Mouse (Mus musculus) liver, postnatal 0 days (tissue): Measurements from ENCODE around the gene Map4k1. TPM values are rescaled to one million over a fixed set of nuclear protein-coding genes. Genes with fewer than 3 reads are reported as not detected.
"Not testable (repeated sequence)": the region's sequence is repeated elsewhere in the genome, so short reads cannot be mapped to it uniquely, and the experiment has no call there.

Experiments
- ATAC-seq: fragments of 200-750 bp; cut with Nextera tagmentation; 2 replicates; pipeline ENCODE4 v1.8.0; 2017; ENCODE audit warnings: mild to moderate bottlenecking, moderate library complexity
- DNase-seq: peaks from one replicate; pipeline ENCODE4 v3.0.0-alpha.2; 2016
- H3K27ac ChIP-seq: fragments of 300-500 bp; sonication (generic); 2 replicates; pipeline ENCODE4 v1.5.1; 2014; ENCODE audit warnings: antibody characterized with exemption, moderate library complexity, mild to moderate bottlenecking, low read depth
- H3K27me3 ChIP-seq: fragments of 300-500 bp; sonication (generic); 2 replicates; pipeline ENCODE4 v1.6.1; 2014; ENCODE audit warnings: low read length, control low read depth, mixed read lengths; ENCODE audit not compliant: insufficient read depth
- H3K36me3 ChIP-seq: fragments of 300-500 bp; sonication (generic); replicated peaks from 2 replicates; pipeline ENCODE4 v1.6.1; 2014; ENCODE audit warnings: mild to moderate bottlenecking, control low read depth, low read length, moderate library complexity, mixed read lengths; ENCODE audit not compliant: insufficient read depth
- H3K4me1 ChIP-seq: fragments of 300-500 bp; sonication (generic); 2 replicates; pipeline ENCODE4 v1.6.1; 2014; ENCODE audit warnings: antibody characterized with exemption, mild to moderate bottlenecking, control low read depth; ENCODE audit not compliant: insufficient read depth
- H3K4me2 ChIP-seq: fragments of 300-500 bp; sonication (generic); 2 replicates; pipeline ENCODE4 v1.6.1; 2014; ENCODE audit warnings: low read depth, mild to moderate bottlenecking, low read length, moderate library complexity, mixed read lengths
- H3K4me3 ChIP-seq: fragments of 300-500 bp; sonication (generic); 2 replicates; pipeline ENCODE4 v1.5.1; 2014; ENCODE audit warnings: low read depth, low read length
- H3K9ac ChIP-seq: fragments of 300-500 bp; sonication (generic); replicated peaks from 2 replicates; pipeline ENCODE4 v1.6.1; 2014; ENCODE audit warnings: mild to moderate bottlenecking, moderate library complexity
- H3K9me3 ChIP-seq: fragments of 300-500 bp; sonication (generic); 2 replicates; pipeline ENCODE4 v1.6.1; 2016; ENCODE audit warnings: mild to moderate bottlenecking, control low read depth, low read length, mixed read lengths
- CTCF ChIP-seq: sonication (generic); IDR thresholded peaks from 2 replicates; pipeline ENCODE4 v1.5.1; 2016; ENCODE audit warnings: antibody characterized with exemption, low read depth
- EP300 ChIP-seq: IDR thresholded peaks from 2 replicates; pipeline ENCODE4 v1.6.1; 2016; ENCODE audit warnings: antibody characterized with exemption, low read depth, mild to moderate bottlenecking
- WGBS: fragments of 180-500 bp; shearing (Covaris S2); extraction: QIAGEN DNeasy Blood & Tissue Kit; methylation state at CpG from one replicate; pipeline ENCODE4 v1.1.7; 2014; ENCODE audit not compliant: insufficient replicate concordance; 5-methylcytosine and 5-hydroxymethylcytosine counted together
- polyA plus RNA-seq: library from polyadenylated mRNA; unstranded; fragments of >200 nt; fragmentation: Nextera tagmentation; extraction: Ambion mirVana; gene quantifications from 2 replicates; pipeline ENCODE4 v1.2.1, GENCODE M21; 2015

Map4k1 gene
- polyA plus RNA-seq, 1 experiment from 2014 or later = 16.5 TPM

DNA sequence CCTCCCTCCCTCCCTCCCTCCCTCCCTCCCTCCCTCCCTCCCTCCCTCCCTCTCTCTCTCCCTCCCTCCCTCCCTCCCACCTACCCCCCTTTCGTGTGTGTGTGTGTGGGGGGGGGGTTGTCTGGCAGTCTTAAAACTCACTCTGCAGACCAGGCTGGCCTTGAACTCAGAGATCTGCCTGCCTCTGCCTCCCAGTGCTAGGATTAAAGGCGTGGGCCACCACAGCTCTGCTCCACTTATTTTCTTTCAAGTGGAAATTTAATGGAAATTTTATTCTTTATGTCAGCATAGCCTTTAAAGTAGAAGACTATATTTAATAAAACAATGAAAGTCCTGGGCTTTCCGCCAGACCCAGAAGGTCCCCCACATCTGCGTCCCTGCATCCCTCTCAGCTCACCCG is 15.7 kb upstream of the Map4k1 start:
- Histone ChIP-seq H3K4me2 (no peak overlapping the region), H3K4me3 (no peak overlapping the region), H3K4me1 (peaks cover 9% of the 10 kb centered on the region), H3K27me3 (no peaks in the 10 kb centered on the region), H3K9ac (no peak overlapping the region), H3K36me3 (0 out of 2 replicates have a peak, but pooled peaks cover 2% of the 10 kb centered on the region), H3K27ac (no peak overlapping the region), H3K9me3 (no peaks in the 10 kb centered on the region)
- no peak for DNase-seq
- no peak for ATAC-seq
- no peak for TF ChIP-seq EP300
- TF ChIP-seq CTCF = no peak
- 78% methylated on average over 4 of the region's 5 CpGs for WGBS

DNA sequence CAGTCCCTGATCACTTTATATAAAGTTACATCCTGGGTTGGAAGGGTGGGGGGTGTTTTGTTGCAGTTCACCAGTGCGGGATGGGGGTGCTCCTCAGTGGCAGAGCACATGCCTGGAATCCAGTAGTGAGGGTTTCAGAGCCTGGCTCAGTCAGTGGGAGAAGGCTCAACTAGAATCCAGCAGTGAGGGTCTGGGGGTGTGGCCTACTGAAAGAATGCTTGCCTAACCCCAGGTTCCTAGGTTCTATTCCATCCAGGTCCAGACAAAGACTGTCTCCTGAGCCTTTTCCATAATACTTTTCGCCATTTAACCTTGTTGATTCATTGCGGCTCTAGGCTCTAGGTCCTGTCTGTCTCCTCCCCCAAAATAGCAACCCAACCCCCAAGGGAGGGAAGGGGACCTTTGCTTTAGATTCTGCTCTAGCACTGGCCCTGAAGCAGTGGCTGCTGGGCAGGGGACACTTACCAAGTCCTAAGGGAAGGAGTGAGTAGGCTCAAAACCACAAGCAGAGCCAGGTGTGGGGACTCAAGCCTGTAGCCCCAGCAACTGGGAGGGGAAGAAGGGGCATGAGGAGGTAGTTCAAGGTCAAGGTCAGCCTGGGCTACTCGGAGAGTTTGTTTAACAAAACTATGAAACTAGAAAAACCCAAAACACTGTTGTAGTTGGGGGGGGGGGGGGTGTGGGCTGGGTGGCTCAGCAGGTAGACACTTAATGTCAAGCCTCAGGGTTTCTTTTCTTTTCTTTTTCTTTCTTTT is 14.9 kb upstream of the Map4k1 start:
- H3K27ac ChIP-seq = no peak overlapping the region
- no peak for ATAC-seq

DNA sequence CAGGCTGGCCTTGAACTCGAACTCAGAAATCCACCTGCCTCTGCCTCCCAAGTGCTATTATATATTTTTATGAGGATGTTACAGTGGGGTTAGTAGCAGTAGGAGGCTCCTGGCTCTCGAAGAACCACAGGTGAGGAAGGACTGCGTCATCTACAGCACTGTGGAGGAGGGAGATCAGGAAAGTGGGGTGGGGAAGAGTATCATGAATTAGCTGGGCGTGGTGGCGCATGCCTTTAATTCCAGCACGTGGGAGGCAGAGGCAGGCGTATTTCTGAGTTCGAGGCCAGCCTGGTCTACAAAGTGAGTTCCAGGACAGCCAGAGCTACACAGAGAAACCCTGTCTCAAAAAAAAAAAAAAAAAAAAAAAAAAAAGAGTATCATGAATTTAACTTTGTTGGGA is 13.7 kb upstream of the Map4k1 start:
- H3K4me2 ChIP-seq, H3K9ac ChIP-seq, H3K4me3 ChIP-seq, ATAC-seq, DNase-seq, H3K27me3 ChIP-seq, H3K4me1 ChIP-seq, H3K27ac ChIP-seq, H3K9me3 ChIP-seq: not testable (repeated sequence)
- H3K36me3 ChIP-seq = peaks cover 16% of the 10 kb centered on the region
- 89% methylated on average over 8 of the region's 8 CpGs for WGBS

More for the DNA sequence above, 14.9 kb upstream of the Map4k1 start:
- Histone ChIP-seq H3K27me3 (no peaks in the 10 kb centered on the region), H3K9me3 (no peaks in the 10 kb centered on the region), H3K4me2 (no peak overlapping the region), H3K36me3 (peaks cover 10% of the 10 kb centered on the region; the same call in 1 of the 2 replicates), H3K4me3 (no peak overlapping the region), H3K4me1 (peaks cover 8% of the 10 kb centered on the region), H3K9ac (no peak overlapping the region)
- WGBS = 77% methylated on average over 4 of the region's 4 CpGs
- no peak for TF ChIP-seq CTCF
- TF ChIP-seq EP300 = no peak
- no peak for DNase-seq

DNA sequence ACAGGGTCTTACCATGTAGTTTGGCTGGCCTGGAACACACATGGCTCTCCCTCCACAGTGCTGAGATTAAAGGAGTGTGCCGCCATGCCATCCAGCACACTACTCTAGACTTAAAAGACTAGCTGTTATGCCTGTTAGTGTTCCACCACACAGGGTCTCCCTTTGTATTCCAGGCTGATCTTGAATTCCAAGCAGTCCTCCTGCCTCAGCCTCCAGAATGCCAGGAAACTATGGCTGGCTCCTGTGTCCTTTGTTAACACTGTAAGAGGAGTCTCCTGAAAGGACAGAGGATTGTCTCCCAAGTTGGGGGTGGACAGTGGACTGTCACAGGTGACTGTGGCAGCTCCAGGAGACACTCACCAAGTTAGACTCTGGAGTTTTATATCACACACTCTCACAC is 12.6 kb upstream of the Map4k1 start:
- Histone ChIP-seq H3K9ac (no peak overlapping the region), H3K27me3 (no peaks in the 10 kb centered on the region), H3K9me3 (no peaks in the 10 kb centered on the region), H3K27ac (peak overlapping the region; percentile 11; the same call in 1 of the 2 replicates), H3K4me2 (no peak overlapping the region), H3K4me1 (no peaks in the 10 kb centered on the region), H3K36me3 (peaks cover 22% of the 10 kb centered on the region), H3K4me3 (no peak overlapping the region)
- no peak for ATAC-seq
- TF ChIP-seq EP300 (no peak), CTCF (no peak)
- 85% methylated on average over 1 of the region's 1 CpGs for WGBS
- DNase-seq = no peak

DNA sequence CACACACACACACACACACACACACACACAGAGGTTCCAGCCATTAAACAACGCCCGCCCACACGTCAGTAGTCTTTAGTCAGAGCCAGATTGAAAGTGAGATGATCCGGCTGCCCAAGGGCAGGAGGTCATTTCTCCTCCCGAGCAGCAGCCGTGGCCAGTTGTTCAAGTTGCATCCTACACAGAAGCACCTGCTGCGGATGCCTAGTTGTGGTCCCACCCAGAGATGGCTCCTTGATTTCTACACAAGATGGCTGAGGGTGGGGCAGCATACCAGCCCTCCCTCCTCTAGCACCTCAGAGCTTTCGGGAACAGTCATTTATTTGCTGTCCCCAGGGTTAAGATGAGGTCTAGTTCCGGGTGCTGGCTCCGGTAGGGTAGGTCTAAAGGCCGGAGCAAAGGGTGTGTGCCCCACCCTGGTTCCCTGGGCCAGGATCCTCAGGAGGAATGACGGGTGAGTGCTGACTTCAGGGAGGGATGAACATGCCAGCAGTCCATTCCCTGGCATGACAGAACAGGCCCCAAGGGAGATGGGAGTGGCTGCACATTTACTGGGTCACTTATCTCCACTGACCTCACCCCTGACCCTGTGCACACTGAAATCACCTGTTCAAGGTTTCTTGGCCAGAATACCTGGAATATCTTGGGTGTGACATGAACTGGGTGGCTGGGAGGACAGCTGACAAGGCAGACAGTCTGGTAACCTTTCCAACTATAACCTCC is 12.0 kb upstream of the Map4k1 start:
- DNase-seq = no peak
- H3K27me3 ChIP-seq = no peaks in the 10 kb centered on the region

DNA sequence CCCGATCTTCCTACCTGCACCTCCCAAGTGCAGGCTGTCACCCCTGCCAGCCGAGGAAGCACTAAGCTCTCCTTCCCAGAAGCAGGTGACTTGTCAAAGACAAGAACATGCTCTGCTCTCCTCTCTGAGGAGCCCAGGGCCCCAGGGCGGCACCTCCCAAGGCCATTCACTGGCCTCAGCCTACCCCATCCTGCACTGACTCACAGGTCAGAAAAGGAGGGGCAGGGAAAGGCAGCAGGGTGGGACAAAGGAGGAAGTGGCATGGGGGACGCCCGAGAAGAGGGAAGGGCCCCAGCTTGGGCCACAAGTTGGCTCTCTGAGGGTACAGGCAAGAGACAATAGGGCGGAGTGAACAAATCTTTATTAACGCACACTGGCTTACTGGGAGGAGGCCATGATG is 10.8 kb upstream of the Map4k1 start:
- Histone ChIP-seq H3K36me3 (peaks cover 30% of the 10 kb centered on the region), H3K27ac (no peak overlapping the region), H3K4me2 (no peak overlapping the region), H3K4me3 (no peak overlapping the region), H3K27me3 (no peaks in the 10 kb centered on the region), H3K9ac (no peak overlapping the region), H3K9me3 (no peaks in the 10 kb centered on the region), H3K4me1 (no peaks in the 10 kb centered on the region)
- ATAC-seq (no peak), DNase-seq (no peak)
- TF ChIP-seq EP300 = no peak
- no peak for TF ChIP-seq CTCF
- 68% methylated on average over 7 of the region's 7 CpGs for WGBS

More for the DNA sequence above, 12.0 kb upstream of the Map4k1 start:
- Histone ChIP-seq H3K9ac (no peak overlapping the region), H3K4me1 (no peaks in the 10 kb centered on the region), H3K4me2 (no peak overlapping the region), H3K36me3 (peaks cover 27% of the 10 kb centered on the region), H3K9me3 (no peaks in the 10 kb centered on the region), H3K27ac (0 out of 2 replicates have a peak overlapping the region, but pooled peaks have one; percentile 34), H3K4me3 (no peak overlapping the region)
- peak; percentile 37 for ATAC-seq
- no peak for TF ChIP-seq CTCF
- no peak for TF ChIP-seq EP300
- WGBS = 70% methylated on average over 12 of the region's 12 CpGs
